Comparison of ENCODE assay signal across 14 mouse cellular contexts in genomic region chr5:115268266-115268665, GRCm38 (mm10). TPM values are rescaled to one million over a fixed set of nuclear protein-coding genes. Genes with fewer than 3 reads are reported as not detected.
DNase-seq lines count a peak whose midpoint lies in the region; ATAC-seq lines count a peak whose summit lies in the region.
"Had no signal": no experiment of that assay in that cellular context is flagged by ENCODE, and none has a peak within 500 bp of the region (broad histone marks: within the 10 kb centered on the region; RNA-seq: fewer than 3 reads in every experiment).

No protein-coding gene starts in this region.

- peak overlapping the region; percentile 81 for H3K4me2 ChIP-seq in liver, embryonic 12.5 days
- H3K4me2 ChIP-seq in midbrain, embryonic 11.5 days, result no peak overlapping the region

- no peak for ATAC-seq in liver, embryonic 12.5 days
- ATAC-seq in midbrain, embryonic 11.5 days (ENCODE audit: low FRiP score), result no peak
- ATAC-seq: forebrain, embryonic 13.5 days had no signal

- peaks cover 62% of the 10 kb centered on the region for H3K36me3 ChIP-seq in liver, embryonic 12.5 days
- H3K36me3 ChIP-seq in midbrain, embryonic 11.5 days (ENCODE audit: control insufficient read depth, insufficient read depth, low read length), result no peaks in the 10 kb centered on the region
- H3K36me3 ChIP-seq in embryonic facial prominence, embryonic 10.5 days (replicated peaks), result peaks cover 62% of the 10 kb centered on the region

- peaks cover 82% of the 10 kb centered on the region for H3K4me1 ChIP-seq in liver, embryonic 12.5 days
- H3K4me1 ChIP-seq in midbrain, embryonic 11.5 days (ENCODE audit: control insufficient read depth, insufficient read depth, low read length), result peaks cover 22% of the 10 kb centered on the region
- peaks cover 36% of the 10 kb centered on the region for H3K4me1 ChIP-seq in embryonic facial prominence, embryonic 10.5 days

- H3K9ac ChIP-seq in liver, embryonic 12.5 days, result peak overlapping the region; percentile 98
- no peak overlapping the region for H3K9ac ChIP-seq in midbrain, embryonic 11.5 days (ENCODE audit: low read length)
- H3K9ac ChIP-seq: forebrain, embryonic 13.5 days; limb, embryonic 13.5 days had no signal

- peak overlapping the region; percentile 100 for H3K27ac ChIP-seq in liver, embryonic 12.5 days
- no peak overlapping the region for H3K27ac ChIP-seq in midbrain, embryonic 11.5 days (ENCODE audit: low read depth, low read length)
- no peak overlapping the region for H3K27ac ChIP-seq in embryonic facial prominence, embryonic 10.5 days (replicated peaks)
- H3K27ac ChIP-seq: forebrain, embryonic 13.5 days had no signal

- no peaks in the 10 kb centered on the region for H3K27me3 ChIP-seq in liver, embryonic 12.5 days (replicated peaks)
- H3K27me3 ChIP-seq in midbrain, embryonic 11.5 days (ENCODE audit: control insufficient read depth, insufficient read depth, low read length), result no peaks in the 10 kb centered on the region
- H3K27me3 ChIP-seq in embryonic facial prominence, embryonic 10.5 days (replicated peaks; ENCODE audit: low read depth, poor library complexity, severe bottlenecking), result no peaks in the 10 kb centered on the region
- H3K27me3 ChIP-seq: forebrain, embryonic 13.5 days; limb, embryonic 13.5 days had no signal

- H3K9me3 ChIP-seq in liver, embryonic 12.5 days (replicated peaks), result no peaks in the 10 kb centered on the region
- no peaks in the 10 kb centered on the region for H3K9me3 ChIP-seq in midbrain, embryonic 11.5 days (ENCODE audit: control insufficient read depth, low read length)
- no peaks in the 10 kb centered on the region for H3K9me3 ChIP-seq in embryonic facial prominence, embryonic 10.5 days
- H3K9me3 ChIP-seq: forebrain, embryonic 13.5 days; limb, embryonic 13.5 days had no signal

- DNase-seq in adrenal gland, postnatal 10 days, result peak; percentile 29
- no peak for DNase-seq in adrenal gland, postnatal 36 days
- DNase-seq in kidney, adult 9 months, result peak; percentile 55
- no peak for DNase-seq in kidney, postnatal 10 days
- DNase-seq in heart, adult 9 months (ENCODE audit: low spot score in 2 of 2), result peak; percentile 49 to 54
- DNase-seq in midbrain, embryonic 11.5 days (ENCODE audit: low spot score, missing footprints), result no peak
- no peak for DNase-seq in embryonic facial prominence, embryonic 10.5 days (ENCODE audit: low spot score)
- DNase-seq: cerebellum, adult 18-20 months; gastrocnemius, postnatal 14 days; retina, postnatal 1 day; thymus, adult 2 months had no signal

- peak overlapping the region; percentile 80 for H3K4me3 ChIP-seq in liver, embryonic 12.5 days
- no peak overlapping the region for H3K4me3 ChIP-seq in midbrain, embryonic 11.5 days (ENCODE audit: low read depth, low read length)
- no peak overlapping the region for H3K4me3 ChIP-seq in embryonic facial prominence, embryonic 10.5 days
- H3K4me3 ChIP-seq: forebrain, embryonic 13.5 days had no signal

- WGBS in liver, embryonic 12.5 days (ENCODE audit: insufficient replicate concordance), result 44% methylated on average over 3 of the region's 3 CpGs
- 72% methylated on average over 3 of the region's 3 CpGs for WGBS in midbrain, embryonic 11.5 days
- 77% methylated on average over 3 of the region's 3 CpGs for WGBS in embryonic facial prominence, embryonic 10.5 days

RNA-seq across cellular contexts. Expression of gene Rnf10, which starts 4.4 kb away (rescaled TPM):
- 100 to 1,000 TPM; 228 to 254 TPM for total RNA-seq in adrenal gland, postnatal 10 days (2021)
- 100 to 1,000 TPM; 232 to 275 TPM for total RNA-seq in adrenal gland, postnatal 36 days (2021)
- 166 and 172 TPM in 2 replicates for polyA plus RNA-seq in liver, embryonic 12.5 days (2016; fragmentation: Nextera tagmentation; extraction: Ambion mirVana)
- 84.6 and 85.0 TPM in 2 replicates for polyA plus RNA-seq in midbrain, embryonic 11.5 days (2014; fragmentation: Nextera tagmentation; extraction: Ambion mirVana)
- polyA plus RNA-seq in embryonic facial prominence, embryonic 10.5 days (2016; fragmentation: Nextera tagmentation; extraction: Ambion mirVana), result 129 and 138 TPM in 2 replicates

RNA-seq across cellular contexts. Expression of gene Coq5, which starts 11.2 kb away (rescaled TPM):
- 100 to 1,000 TPM in 1 of 2 experiments, 10 to 100 TPM in 1; 90.7 to 114 TPM for total RNA-seq in adrenal gland, postnatal 10 days (2021)
- 10 to 100 TPM; 54.2 to 61.9 TPM for total RNA-seq in adrenal gland, postnatal 36 days (2021)
- 43.3 and 46.2 TPM in 2 replicates for polyA plus RNA-seq in liver, embryonic 12.5 days (2016; fragmentation: Nextera tagmentation; extraction: Ambion mirVana)
- polyA plus RNA-seq in midbrain, embryonic 11.5 days (2014; fragmentation: Nextera tagmentation; extraction: Ambion mirVana), result 58.6 and 59.1 TPM in 2 replicates
- polyA plus RNA-seq in embryonic facial prominence, embryonic 10.5 days (2016; fragmentation: Nextera tagmentation; extraction: Ambion mirVana), result 52.2 and 55.9 TPM in 2 replicates

RNA-seq across cellular contexts. Expression of gene Dynll1, which starts 32.5 kb away (rescaled TPM):
- 100 to 1,000 TPM; 243 to 258 TPM for total RNA-seq in adrenal gland, postnatal 10 days (2021)
- total RNA-seq in adrenal gland, postnatal 36 days (2021), result 100 to 1,000 TPM; 211 to 322 TPM
- 825 and 857 TPM in 2 replicates for polyA plus RNA-seq in liver, embryonic 12.5 days (2016; fragmentation: Nextera tagmentation; extraction: Ambion mirVana)
- polyA plus RNA-seq in midbrain, embryonic 11.5 days (2014; fragmentation: Nextera tagmentation; extraction: Ambion mirVana), result 1,577 and 1,606 TPM in 2 replicates
- polyA plus RNA-seq in embryonic facial prominence, embryonic 10.5 days (2016; fragmentation: Nextera tagmentation; extraction: Ambion mirVana), result 1,787 and 1,839 TPM in 2 replicates

RNA-seq across cellular contexts. Expression of gene Pop5, which starts 32.6 kb away (rescaled TPM):
- 10 to 100 TPM; 86.6 to 97.6 TPM for total RNA-seq in adrenal gland, postnatal 10 days (2021)
- total RNA-seq in adrenal gland, postnatal 36 days (2021), result 10 to 100 TPM; 76.3 to 85.9 TPM
- polyA plus RNA-seq in liver, embryonic 12.5 days (2016; fragmentation: Nextera tagmentation; extraction: Ambion mirVana), result 140 and 143 TPM in 2 replicates
- 91.0 and 98.7 TPM in 2 replicates for polyA plus RNA-seq in midbrain, embryonic 11.5 days (2014; fragmentation: Nextera tagmentation; extraction: Ambion mirVana)
- polyA plus RNA-seq in embryonic facial prominence, embryonic 10.5 days (2016; fragmentation: Nextera tagmentation; extraction: Ambion mirVana), result 114 and 122 TPM in 2 replicates

RNA-seq across cellular contexts. Expression of gene Srsf9, which starts 58.7 kb away (rescaled TPM):
- total RNA-seq in adrenal gland, postnatal 10 days (2021), result 10 to 100 TPM; 67.1 to 70.7 TPM
- total RNA-seq in adrenal gland, postnatal 36 days (2021), result 10 to 100 TPM; 73.7 to 77.0 TPM
- 195 and 200 TPM in 2 replicates for polyA plus RNA-seq in liver, embryonic 12.5 days (2016; fragmentation: Nextera tagmentation; extraction: Ambion mirVana)
- 362 and 376 TPM in 2 replicates for polyA plus RNA-seq in midbrain, embryonic 11.5 days (2014; fragmentation: Nextera tagmentation; extraction: Ambion mirVana)
- polyA plus RNA-seq in embryonic facial prominence, embryonic 10.5 days (2016; fragmentation: Nextera tagmentation; extraction: Ambion mirVana), result 391 and 411 TPM in 2 replicates

Comparison
In these comparisons a context has a peak if more than half of its experiments do, and no peak if none do; other contexts are left out.
1. DNase-seq: peak in adrenal gland, postnatal 10 days (single experiment), kidney, adult 9 months (single experiment) and heart, adult 9 months (2 of 2); none in adrenal gland, postnatal 36 days (0 of 2), kidney, postnatal 10 days (single experiment), midbrain, embryonic 11.5 days (single experiment) and embryonic facial prominence, embryonic 10.5 days (single experiment).